Mouse (Mus musculus) c-Kit-positive CD71-positive TER-119-negative erythroid progenitor cells, embryonic 14.5 days (primary cell): ENCODE measurements around the gene Gm8978.
A peak's percentile ranks its signal among the peaks of the same experiment; 100 is the strongest.
"Not testable (repeated sequence)": the region's sequence is repeated elsewhere in the genome, so short reads cannot be mapped to it uniquely, and the experiment has no call there.

Experiments
- DNase-seq: peaks from one replicate; pipeline ENCODE4 v3.0.0-alpha.2; 2013; ENCODE audit warnings: low read depth

Gene Gm8978

GRCm38 (mm10) chr19:33625152-33625551 is at the start of gene Gm8978:
TSS of gene Gm8978 (minus strand) at chr19:33625252.
- not testable (repeated sequence) for DNase-seq

GRCm38 (mm10) chr19:33589626-33590302 is 35.3 kb downstream of the Gm8978 start:
- DNase-seq: peak; percentile 6

- not testable (repeated sequence) for DNase-seq
Measured at GRCm38 (mm10) chr19:33568551-33568950, 56.5 kb downstream of the Gm8978 start.
